Mouse (Mus musculus) heart, embryonic 16.5 days (tissue): ENCODE measurements around the gene 1700021F07Rik. TPM values are rescaled to one million over a fixed set of nuclear protein-coding genes. Genes with fewer than 3 reads are reported as not detected.
A peak's percentile ranks its signal among the peaks of the same experiment; 100 is the strongest.

ENCODE experiments used
- ATAC-seq: fragments of 200-750 bp; cut with Nextera tagmentation; replicated peaks from 2 replicates; pipeline ENCODE4 v1.8.0; 2017; ENCODE audit warnings: moderate number of reproducible peaks; ENCODE audit not compliant: insufficient read depth, low FRiP score; ENCODE audit errors: extremely low read depth
- H3K27ac ChIP-seq: fragments of 300-500 bp; sonication (generic); 2 replicates; pipeline ENCODE4 v1.5.1; 2014; ENCODE audit warnings: mild to moderate bottlenecking, low read length, control low read depth, moderate library complexity
- H3K27me3 ChIP-seq: fragments of 300-500 bp; sonication (generic); 2 replicates; pipeline ENCODE4 v1.6.1; 2014; ENCODE audit warnings: low read length, mixed read lengths; ENCODE audit not compliant: control insufficient read depth, insufficient read depth
- H3K36me3 ChIP-seq: fragments of 300-500 bp; sonication (generic); 2 replicates; pipeline ENCODE4 v1.6.1; 2014; ENCODE audit not compliant: control insufficient read depth, insufficient read depth
- H3K4me1 ChIP-seq: fragments of 300-500 bp; sonication (generic); 2 replicates; pipeline ENCODE4 v1.6.1; 2014; ENCODE audit warnings: low read length, mixed read lengths; ENCODE audit not compliant: control insufficient read depth, insufficient read depth
- H3K4me2 ChIP-seq: fragments of 300-500 bp; sonication (generic); 2 replicates; pipeline ENCODE4 v1.6.1; 2014; ENCODE audit warnings: low read depth, mild to moderate bottlenecking, control low read depth, low read length
- H3K4me3 ChIP-seq: fragments of 300-500 bp; sonication (generic); 2 replicates; pipeline ENCODE4 v1.5.1; 2014; ENCODE audit warnings: mild to moderate bottlenecking, control low read depth, low read length
- H3K9ac ChIP-seq: fragments of 300-500 bp; sonication (generic); 2 replicates; pipeline ENCODE4 v1.6.1; 2014; ENCODE audit warnings: low read length, control low read depth
- H3K9me3 ChIP-seq: fragments of 300-500 bp; sonication (generic); replicated peaks from 2 replicates; pipeline ENCODE4 v1.6.1; 2016; ENCODE audit warnings: low read length; ENCODE audit not compliant: control insufficient read depth
- WGBS: fragments of 180-500 bp; shearing (Covaris S2); extraction: QIAGEN DNeasy Blood & Tissue Kit; methylation state at CpG from one replicate; pipeline ENCODE4 v1.1.7; 2014; 5-methylcytosine and 5-hydroxymethylcytosine counted together
- polyA plus RNA-seq: library from polyadenylated mRNA; unstranded; fragments of >200 nt; fragmentation: Nextera tagmentation; extraction: Ambion mirVana; gene quantifications from 2 replicates; pipeline ENCODE4 v1.2.1, GENCODE M21; 2015

Gene 1700021F07Rik
- polyA plus RNA-seq, 1 experiment from 2014 or later: not detected

GRCm38 (mm10) chr2:173550681-173551080, 28.3 kb downstream of the 1700021F07Rik start:
- H3K4me1 ChIP-seq: no peaks in the 10 kb centered on the region
- no peak overlapping the region for H3K27ac ChIP-seq
- H3K9ac ChIP-seq: no peak overlapping the region
- H3K4me2 ChIP-seq: no peak overlapping the region
- no peaks in the 10 kb centered on the region for H3K9me3 ChIP-seq
- H3K4me3 ChIP-seq: no peak overlapping the region
- WGBS: 55% methylated on average over 6 of the region's 6 CpGs
- ATAC-seq: no peak
- H3K36me3 ChIP-seq: no peaks in the 10 kb centered on the region
- H3K27me3 ChIP-seq: peaks cover 3% of the 10 kb centered on the region; the same call in 1 of the 2 replicates

GRCm38 (mm10) chr2:173553863-173554262, 31.5 kb downstream of the 1700021F07Rik start:
- Histone ChIP-seq H3K4me3 (no peak overlapping the region), H3K9me3 (no peaks in the 10 kb centered on the region), H3K9ac (no peak overlapping the region), H3K27me3 (peaks cover 3% of the 10 kb centered on the region; the same call in 1 of the 2 replicates), H3K27ac (no peak overlapping the region), H3K4me2 (no peak overlapping the region), H3K36me3 (no peaks in the 10 kb centered on the region), H3K4me1 (no peaks in the 10 kb centered on the region)
- 48% methylated on average over 9 of the region's 9 CpGs for WGBS
- peak; percentile 50 for ATAC-seq

GRCm38 (mm10) chr2:173558754-173559396, 36.5 kb downstream of the 1700021F07Rik start:
- no peak overlapping the region for H3K27ac ChIP-seq
- peaks cover 3% of the 10 kb centered on the region; the same call in 1 of the 2 replicates for H3K27me3 ChIP-seq
- H3K4me1 ChIP-seq: no peaks in the 10 kb centered on the region
- WGBS: 61% methylated on average over 12 of the region's 12 CpGs
- no peak overlapping the region for H3K4me3 ChIP-seq
- H3K36me3 ChIP-seq: no peaks in the 10 kb centered on the region
- ATAC-seq: no peak
- H3K9ac ChIP-seq: no peak overlapping the region
- H3K9me3 ChIP-seq: no peaks in the 10 kb centered on the region
- H3K4me2 ChIP-seq: no peak overlapping the region

- Histone ChIP-seq H3K4me3 (no peak overlapping the region), H3K27me3 (no peaks in the 10 kb centered on the region; the same call in 1 of the 2 replicates), H3K4me1 (no peaks in the 10 kb centered on the region), H3K9me3 (no peaks in the 10 kb centered on the region), H3K27ac (no peak overlapping the region), H3K9ac (no peak overlapping the region), H3K4me2 (no peak overlapping the region), H3K36me3 (no peaks in the 10 kb centered on the region)
- 36% methylated on average over 5 of the region's 5 CpGs for WGBS
- ATAC-seq: no peak
Measured at GRCm38 (mm10) chr2:173561851-173562442, 39.6 kb downstream of the 1700021F07Rik start.

GRCm38 (mm10) chr2:173563336-173563735, 41.0 kb downstream of the 1700021F07Rik start:
- H3K4me1 ChIP-seq: no peaks in the 10 kb centered on the region
- no peak overlapping the region for H3K9ac ChIP-seq
- no peak for ATAC-seq
- 61% methylated on average over 7 of the region's 7 CpGs for WGBS
- no peak overlapping the region for H3K27ac ChIP-seq
- no peak overlapping the region for H3K4me2 ChIP-seq
- no peaks in the 10 kb centered on the region for H3K9me3 ChIP-seq
- no peaks in the 10 kb centered on the region for H3K36me3 ChIP-seq
- H3K4me3 ChIP-seq: no peak overlapping the region
- no peaks in the 10 kb centered on the region; the same call in 1 of the 2 replicates for H3K27me3 ChIP-seq

- ATAC-seq: 0 out of 2 replicates have a peak, but pooled peaks have one; percentile 40
Measured at GRCm38 (mm10) chr2:173564179-173564578, 41.8 kb downstream of the 1700021F07Rik start.

More at GRCm38 (mm10) chr2:173564179-173564578, 41.8 kb downstream of the 1700021F07Rik start:
- H3K4me2 ChIP-seq: no peak overlapping the region
- 63% methylated on average over 9 of the region's 9 CpGs for WGBS
- no peaks in the 10 kb centered on the region for H3K4me1 ChIP-seq
- H3K9me3 ChIP-seq: no peaks in the 10 kb centered on the region
- no peaks in the 10 kb centered on the region; the same call in 1 of the 2 replicates for H3K27me3 ChIP-seq
- H3K36me3 ChIP-seq: no peaks in the 10 kb centered on the region
- no peak overlapping the region for H3K27ac ChIP-seq
- no peak overlapping the region for H3K4me3 ChIP-seq
- no peak overlapping the region for H3K9ac ChIP-seq

Other genes with a start within 250 kb of the 1700021F07Rik start
- gene Pmepa1, start 246.1 kb upstream of the 1700021F07Rik start, polyA plus RNA-seq: 4.1 and 4.3 TPM in 2 replicates
- not detected in 2 replicates for gene Ankrd60, start 55.8 kb downstream of the 1700021F07Rik start, polyA plus RNA-seq
- 32.0 and 34.2 TPM in 2 replicates for gene Rab22a, start 137.2 kb downstream of the 1700021F07Rik start, polyA plus RNA-seq
- gene 1700010B08Rik, start 196.8 kb downstream of the 1700021F07Rik start, polyA plus RNA-seq: not detected in 2 replicates
- gene Vapb, start 214.9 kb downstream of the 1700021F07Rik start, polyA plus RNA-seq: 13.3 and 20.7 TPM in 2 replicates